Comparison of ENCODE assay signal across 8 mouse cellular contexts in genomic region chr2:71368086-71368485, GRCm38 (mm10). TPM values are rescaled to one million over a fixed set of nuclear protein-coding genes. Genes with fewer than 3 reads are reported as not detected.
DNase-seq lines count a peak whose midpoint lies in the region; ATAC-seq and TF ChIP-seq lines count a peak whose summit lies in the region.

No protein-coding gene starts in this region.

- no peak for ATAC-seq in embryonic facial prominence, embryonic 12.5 days (ENCODE audit: insufficient number of reproducible peaks, insufficient read depth, low FRiP score, low TSS enrichment)
- ATAC-seq in hindbrain, embryonic 16.5 days, result no peak
- no peak for ATAC-seq in midbrain, postnatal 0 days (ENCODE audit: low FRiP score)

- no peak for TF ChIP-seq CTCF in left cerebral cortex, adult 2 months (IDR thresholded peaks at IDR 0.05)
- no peak for TF ChIP-seq CTCF in midbrain, postnatal 0 days (IDR thresholded peaks at IDR 0.05)

- intact Hi-C loops in left cerebral cortex, adult 2 months (cut with DNase I), result no loop called here
- intact Hi-C loops in left cerebral cortex, postnatal 4 days (cut with DNase I), result no loop called here

- peak overlapping the region; percentile 96; the same call in 1 of the 2 replicates for H3K27ac ChIP-seq in left cerebral cortex, adult 2 months
- H3K27ac ChIP-seq in embryonic facial prominence, embryonic 12.5 days, result no peak overlapping the region
- no peak overlapping the region for H3K27ac ChIP-seq in hindbrain, embryonic 16.5 days (ENCODE audit: low read depth, low read length)
- no peak overlapping the region for H3K27ac ChIP-seq in midbrain, postnatal 0 days (ENCODE audit: low read depth, low read length)

- peaks cover 12% of the 10 kb centered on the region; the same call in 1 of the 2 replicates for H3K4me1 ChIP-seq in embryonic facial prominence, embryonic 12.5 days
- peaks cover 12% of the 10 kb centered on the region for H3K4me1 ChIP-seq in hindbrain, embryonic 16.5 days (ENCODE audit: control insufficient read depth, insufficient read depth, low read depth, low read length)
- H3K4me1 ChIP-seq in midbrain, postnatal 0 days (ENCODE audit: insufficient read depth, low read length), result peaks cover 7% of the 10 kb centered on the region

- H3K4me2 ChIP-seq in embryonic facial prominence, embryonic 12.5 days (replicated peaks), result peak overlapping the region; percentile 78
- H3K4me2 ChIP-seq in hindbrain, embryonic 16.5 days (ENCODE audit: low read length), result peak overlapping the region; percentile 68
- peak overlapping the region; percentile 65 for H3K4me2 ChIP-seq in midbrain, postnatal 0 days (ENCODE audit: low read depth, low read length, poor library complexity, severe bottlenecking)

- no peak overlapping the region; the same call in 1 of the 2 replicates for H3K9ac ChIP-seq in embryonic facial prominence, embryonic 12.5 days
- H3K9ac ChIP-seq in hindbrain, embryonic 16.5 days (ENCODE audit: low read depth, low read length), result no peak overlapping the region; the same call in 1 of the 2 replicates
- no peak overlapping the region for H3K9ac ChIP-seq in midbrain, postnatal 0 days (replicated peaks; ENCODE audit: low read length, poor library complexity, severe bottlenecking)

- no peaks in the 10 kb centered on the region for H3K9me3 ChIP-seq in embryonic facial prominence, embryonic 12.5 days
- no peaks in the 10 kb centered on the region for H3K9me3 ChIP-seq in hindbrain, embryonic 16.5 days (ENCODE audit: control insufficient read depth, low read length)
- H3K9me3 ChIP-seq in midbrain, postnatal 0 days (ENCODE audit: low read length), result no peaks in the 10 kb centered on the region

- H3K36me3 ChIP-seq in embryonic facial prominence, embryonic 12.5 days, result no peaks in the 10 kb centered on the region
- H3K36me3 ChIP-seq in hindbrain, embryonic 16.5 days (ENCODE audit: control insufficient read depth, insufficient read depth, low read length), result no peaks in the 10 kb centered on the region
- no peaks in the 10 kb centered on the region for H3K36me3 ChIP-seq in midbrain, postnatal 0 days (ENCODE audit: insufficient read depth, low read length)

- DNase-seq in left cerebral cortex, adult 2 months (ENCODE audit: extremely low spot score in 1 of 2, low spot score in 2 of 2), result no peak
- DNase-seq in left cerebral cortex, postnatal 4 days, result no peak
- no peak for DNase-seq in midbrain, postnatal 0 days (ENCODE audit: low spot score)
- DNase-seq in yolk sac, embryonic 10.5 days (ENCODE audit: low spot score), result no peak
- no peak for DNase-seq in urinary bladder, postnatal 4 days (ENCODE audit: low spot score in 2 of 2)
- DNase-seq in right cerebral cortex, postnatal 4 days, result no peak

- H3K4me3 ChIP-seq in left cerebral cortex, adult 2 months, result peak overlapping the region; percentile 81
- H3K4me3 ChIP-seq in embryonic facial prominence, embryonic 12.5 days, result no peak overlapping the region
- peak overlapping the region; percentile 72 for H3K4me3 ChIP-seq in hindbrain, embryonic 16.5 days (ENCODE audit: low read length)
- H3K4me3 ChIP-seq in midbrain, postnatal 0 days (ENCODE audit: low read depth, low read length), result peak overlapping the region; percentile 92

- H3K27me3 ChIP-seq in embryonic facial prominence, embryonic 12.5 days, result no peaks in the 10 kb centered on the region
- no peaks in the 10 kb centered on the region for H3K27me3 ChIP-seq in hindbrain, embryonic 16.5 days (replicated peaks; ENCODE audit: control insufficient read depth, insufficient read depth, low read length)
- H3K27me3 ChIP-seq in midbrain, postnatal 0 days (ENCODE audit: insufficient read depth, low read length), result no peaks in the 10 kb centered on the region

- 38% methylated on average over 8 of the region's 8 CpGs for WGBS in embryonic facial prominence, embryonic 12.5 days
- 38% methylated on average over 8 of the region's 8 CpGs for WGBS in hindbrain, embryonic 16.5 days
- WGBS in midbrain, postnatal 0 days, result 22% methylated on average over 8 of the region's 8 CpGs

RNA-seq across cellular contexts. Expression of gene Slc25a12, which starts 0.5 kb away (rescaled TPM):
- 100 to 1,000 TPM; 150 to 153 TPM for total RNA-seq in left cerebral cortex, adult 2 months (2021)
- 100 to 1,000 TPM; 117 to 121 TPM for total RNA-seq in left cerebral cortex, postnatal 4 days (2021)
- polyA plus RNA-seq in embryonic facial prominence, embryonic 12.5 days (2016; fragmentation: Nextera tagmentation; extraction: Ambion mirVana), result 44.0 and 45.8 TPM in 2 replicates
- 125 and 129 TPM in 2 replicates for polyA plus RNA-seq in hindbrain, embryonic 16.5 days (2015; fragmentation: Nextera tagmentation; extraction: Ambion mirVana)
- 142 and 145 TPM in 2 replicates for total RNA-seq in midbrain, postnatal 0 days (2014; rRNA removed)
- 118 and 120 TPM in 2 replicates for polyA plus RNA-seq in midbrain, postnatal 0 days (2015; fragmentation: Nextera tagmentation; extraction: Ambion mirVana)

RNA-seq across cellular contexts. Expression of gene Hat1, which starts 20.7 kb away (rescaled TPM):
- 10 to 100 TPM; 16.0 to 18.3 TPM for total RNA-seq in left cerebral cortex, adult 2 months (2021)
- 10 to 100 TPM; 19.2 to 23.1 TPM for total RNA-seq in left cerebral cortex, postnatal 4 days (2021)
- polyA plus RNA-seq in embryonic facial prominence, embryonic 12.5 days (2016; fragmentation: Nextera tagmentation; extraction: Ambion mirVana), result 134 and 135 TPM in 2 replicates
- polyA plus RNA-seq in hindbrain, embryonic 16.5 days (2015; fragmentation: Nextera tagmentation; extraction: Ambion mirVana), result 52.2 and 54.8 TPM in 2 replicates
- 14.7 and 20.6 TPM in 2 replicates for total RNA-seq in midbrain, postnatal 0 days (2014; rRNA removed)
- polyA plus RNA-seq in midbrain, postnatal 0 days (2015; fragmentation: Nextera tagmentation; extraction: Ambion mirVana), result 29.6 and 30.0 TPM in 2 replicates
